Mouse (Mus musculus) lung, embryonic 16.5 days (tissue): ENCODE measurements around the gene Tm7sf2. TPM values are rescaled to one million over a fixed set of nuclear protein-coding genes. Genes with fewer than 3 reads are reported as not detected.
A peak's percentile ranks its signal among the peaks of the same experiment; 100 is the strongest.

Experiments used
- ATAC-seq: fragments of 200-750 bp; cut with Nextera tagmentation; 2 replicates; pipeline ENCODE4 v1.8.0; 2017; ENCODE audit warnings: low read depth, mild to moderate bottlenecking, moderate library complexity
- H3K27ac ChIP-seq: fragments of 300-500 bp; sonication (generic); 2 replicates; pipeline ENCODE4 v1.5.1; 2014; ENCODE audit warnings: mild to moderate bottlenecking, control low read depth, low read length
- H3K27me3 ChIP-seq: fragments of 300-500 bp; sonication (generic); 2 replicates; pipeline ENCODE4 v1.6.1; 2014; ENCODE audit warnings: low read depth, low read length, mixed read lengths; ENCODE audit not compliant: control insufficient read depth, insufficient read depth
- H3K36me3 ChIP-seq: fragments of 300-500 bp; sonication (generic); 2 replicates; pipeline ENCODE4 v1.6.1; 2014; ENCODE audit warnings: low read length; ENCODE audit not compliant: control insufficient read depth, insufficient read depth
- H3K4me1 ChIP-seq: fragments of 300-500 bp; sonication (generic); replicated peaks from 2 replicates; pipeline ENCODE4 v1.6.1; 2014; ENCODE audit warnings: low read length, mixed read lengths; ENCODE audit not compliant: control insufficient read depth, insufficient read depth
- H3K4me2 ChIP-seq: fragments of 300-500 bp; sonication (generic); 2 replicates; pipeline ENCODE4 v1.6.1; 2014; ENCODE audit warnings: low read depth, low read length, control low read depth
- H3K4me3 ChIP-seq: fragments of 300-500 bp; sonication (generic); 2 replicates; pipeline ENCODE4 v1.5.1; 2014; ENCODE audit warnings: mild to moderate bottlenecking, low read length, control low read depth
- H3K9ac ChIP-seq: fragments of 300-500 bp; sonication (generic); 2 replicates; pipeline ENCODE4 v1.6.1; 2014; ENCODE audit warnings: low read length, control low read depth
- H3K9me3 ChIP-seq: fragments of 300-500 bp; sonication (generic); 2 replicates; pipeline ENCODE4 v1.6.1; 2016; ENCODE audit warnings: low read length; ENCODE audit not compliant: control insufficient read depth
- WGBS: fragments of 180-500 bp; shearing (Covaris S2); extraction: QIAGEN DNeasy Blood & Tissue Kit; methylation state at CpG from one replicate; pipeline ENCODE4 v1.1.7; 2014; 5-methylcytosine and 5-hydroxymethylcytosine counted together
- polyA plus RNA-seq: library from polyadenylated mRNA; unstranded; fragments of >200 nt; fragmentation: Nextera tagmentation; extraction: Ambion mirVana; gene quantifications from 2 replicates; pipeline ENCODE4 v1.2.1, GENCODE M21; 2015

The Tm7sf2 gene
- polyA plus RNA-seq, 1 experiment from 2014 or later, result 12.1 TPM

GRCm38 (mm10) chr19:6073889-6074288 is 5.7 kb upstream of the Tm7sf2 start:
- Histone ChIP-seq H3K4me1 (peaks cover 6% of the 10 kb centered on the region), H3K9me3 (no peaks in the 10 kb centered on the region), H3K27me3 (no peaks in the 10 kb centered on the region), H3K4me2 (no peak overlapping the region), H3K27ac (no peak overlapping the region), H3K9ac (no peak overlapping the region), H3K4me3 (no peak overlapping the region), H3K36me3 (peaks cover 20% of the 10 kb centered on the region)
- ATAC-seq, result no peak
- 90% methylated on average over 5 of the region's 5 CpGs for WGBS

DNA sequence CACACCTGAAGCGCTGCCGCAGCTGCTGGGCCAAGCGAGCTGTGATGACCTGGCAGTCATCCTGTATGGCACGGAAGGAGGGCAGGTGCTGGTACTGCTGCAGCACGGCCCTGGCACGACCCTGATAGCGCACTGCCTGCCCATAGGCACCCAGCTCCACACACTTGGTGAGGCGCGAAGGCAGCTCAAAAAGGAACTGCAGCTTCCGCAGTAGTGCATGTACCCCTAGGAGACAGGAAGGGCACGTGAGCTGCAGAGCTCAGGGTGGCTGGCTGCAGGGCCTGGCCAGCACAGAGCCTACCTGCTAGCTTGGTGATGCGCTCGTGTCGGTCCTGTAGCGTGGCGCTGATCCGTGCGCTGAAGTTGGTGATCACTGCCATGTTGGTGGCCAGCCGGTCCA is 3.1 kb upstream of the Tm7sf2 start:
- H3K36me3 ChIP-seq, result peaks cover 24% of the 10 kb centered on the region
- H3K4me1 ChIP-seq, result peaks cover 20% of the 10 kb centered on the region
- no peak for ATAC-seq
- no peak overlapping the region for H3K4me2 ChIP-seq
- 92% methylated on average over 19 of the region's 19 CpGs for WGBS
- no peak overlapping the region for H3K4me3 ChIP-seq
- H3K9ac ChIP-seq, result no peak overlapping the region
- no peaks in the 10 kb centered on the region for H3K27me3 ChIP-seq
- no peak overlapping the region for H3K27ac ChIP-seq
- H3K9me3 ChIP-seq, result no peaks in the 10 kb centered on the region

GRCm38 (mm10) chr19:6070571-6071250 is 2.5 kb upstream of the Tm7sf2 start:
- no peak overlapping the region for H3K9ac ChIP-seq
- peaks cover 24% of the 10 kb centered on the region for H3K36me3 ChIP-seq
- H3K4me3 ChIP-seq, result no peak overlapping the region
- H3K4me2 ChIP-seq, result no peak overlapping the region
- peaks cover 16% of the 10 kb centered on the region for H3K4me1 ChIP-seq
- H3K9me3 ChIP-seq, result no peaks in the 10 kb centered on the region
- 86% methylated on average over 31 of the region's 31 CpGs for WGBS
- H3K27me3 ChIP-seq, result no peaks in the 10 kb centered on the region
- H3K27ac ChIP-seq, result no peak overlapping the region
- no peak for ATAC-seq

- Histone ChIP-seq H3K36me3 (peaks cover 21% of the 10 kb centered on the region), H3K27me3 (no peaks in the 10 kb centered on the region), H3K9ac (no peak overlapping the region), H3K9me3 (no peaks in the 10 kb centered on the region), H3K27ac (no peak overlapping the region), H3K4me3 (no peak overlapping the region), H3K4me2 (no peak overlapping the region), H3K4me1 (peaks cover 16% of the 10 kb centered on the region)
- ATAC-seq, result no peak
- 83% methylated on average over 10 of the region's 10 CpGs for WGBS
These were observed 1.7 kb upstream of the Tm7sf2 start for GRCm38 (mm10) chr19:6069851-6070250.

- Histone ChIP-seq H3K4me1 (peaks cover 16% of the 10 kb centered on the region), H3K4me2 (no peak overlapping the region), H3K36me3 (peaks cover 19% of the 10 kb centered on the region), H3K27ac (no peak overlapping the region), H3K9me3 (no peaks in the 10 kb centered on the region), H3K9ac (no peak overlapping the region), H3K27me3 (no peaks in the 10 kb centered on the region), H3K4me3 (no peak overlapping the region)
- WGBS, result 68% methylated on average over 4 of the region's 4 CpGs
- ATAC-seq, result no peak
These were observed 778 bp upstream of the Tm7sf2 start for GRCm38 (mm10) chr19:6068951-6069350.

GRCm38 (mm10) chr19:6067011-6067723 is 1.0 kb downstream of the Tm7sf2 start:
- Histone ChIP-seq H3K36me3 (peaks cover 15% of the 10 kb centered on the region), H3K27ac (peak overlapping the region; percentile 41), H3K4me3 (peak overlapping the region; percentile 49), H3K4me1 (peaks cover 24% of the 10 kb centered on the region), H3K4me2 (peak overlapping the region; percentile 93), H3K9ac (peak overlapping the region; percentile 64), H3K9me3 (no peaks in the 10 kb centered on the region), H3K27me3 (no peaks in the 10 kb centered on the region)
- ATAC-seq, result peak; percentile 53
- WGBS, result under 1% methylated on average over 30 of the region's 30 CpGs

DNA sequence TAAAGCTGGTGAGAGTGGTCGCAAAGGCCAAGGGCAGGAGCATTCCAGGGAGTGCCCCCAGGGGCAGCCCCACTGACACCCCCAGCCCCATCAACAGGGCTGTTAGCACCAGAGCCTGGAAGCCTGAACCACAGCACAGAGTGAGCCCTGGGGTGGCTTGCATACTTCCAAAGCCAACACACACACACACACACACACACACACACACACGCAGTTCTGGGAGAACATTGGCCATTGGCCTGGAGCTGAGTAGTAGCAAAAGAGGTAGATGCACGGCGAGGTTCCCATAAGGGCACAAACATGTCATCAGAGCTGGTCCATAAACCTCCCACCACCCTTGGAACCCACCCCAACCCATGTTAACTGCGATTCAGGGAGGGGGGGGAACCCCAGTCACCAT is 1.6 kb downstream of the Tm7sf2 start:
- WGBS, result 29% methylated on average over 5 of the region's 5 CpGs
- Histone ChIP-seq H3K36me3 (peaks cover 15% of the 10 kb centered on the region), H3K4me1 (peaks cover 27% of the 10 kb centered on the region), H3K9ac (peak overlapping the region; percentile 64), H3K27me3 (no peaks in the 10 kb centered on the region), H3K4me2 (peak overlapping the region; percentile 93), H3K27ac (no peak overlapping the region), H3K4me3 (peak overlapping the region; percentile 49), H3K9me3 (no peaks in the 10 kb centered on the region)
- no peak for ATAC-seq

DNA sequence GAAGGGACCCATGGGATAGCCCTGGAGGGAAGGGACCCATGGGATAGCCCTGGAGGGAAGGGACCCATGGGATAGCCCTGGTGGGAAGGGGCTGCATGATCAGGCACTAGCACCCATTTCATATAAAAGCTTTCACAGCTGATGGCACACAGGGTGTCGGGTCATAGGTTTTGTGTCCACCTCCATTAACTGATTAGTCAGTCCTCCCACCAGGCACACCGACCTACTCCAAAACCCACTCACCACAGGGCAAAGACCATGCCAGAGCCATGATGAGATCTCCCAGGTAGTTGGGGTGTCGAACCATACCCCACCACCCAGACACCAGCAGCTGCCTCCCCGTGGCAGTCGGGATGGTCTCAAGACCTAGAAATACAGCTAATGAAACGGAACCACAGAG is 5.1 kb downstream of the Tm7sf2 start:
- H3K27ac ChIP-seq, result no peak overlapping the region
- 0 out of 2 replicates have a peak, but pooled peaks cover 9% of the 10 kb centered on the region for H3K36me3 ChIP-seq
- H3K4me1 ChIP-seq, result peaks cover 31% of the 10 kb centered on the region
- no peaks in the 10 kb centered on the region for H3K9me3 ChIP-seq
- H3K4me2 ChIP-seq, result no peak overlapping the region
- no peak overlapping the region for H3K4me3 ChIP-seq
- ATAC-seq, result no peak
- no peaks in the 10 kb centered on the region for H3K27me3 ChIP-seq
- no peak overlapping the region for H3K9ac ChIP-seq
- WGBS, result 93% methylated on average over 6 of the region's 6 CpGs

- H3K4me1 ChIP-seq, result peaks cover 27% of the 10 kb centered on the region
- H3K9ac ChIP-seq, result peak overlapping the region; percentile 93
- H3K9me3 ChIP-seq, result no peaks in the 10 kb centered on the region
- H3K4me3 ChIP-seq, result peak overlapping the region; percentile 89
- peak overlapping the region; percentile 83 for H3K4me2 ChIP-seq
- no peaks in the 10 kb centered on the region for H3K27me3 ChIP-seq
- ATAC-seq, result no peak
- H3K27ac ChIP-seq, result no peak overlapping the region
- H3K36me3 ChIP-seq, result 0 out of 2 replicates have a peak, but pooled peaks cover 9% of the 10 kb centered on the region
- 41% methylated on average over 5 of the region's 5 CpGs for WGBS
These were observed 5.8 kb downstream of the Tm7sf2 start for GRCm38 (mm10) chr19:6062418-6062817.
